19 mouse cellular contexts compared by ENCODE assay signal in genomic region chr19:46418051-46418450, GRCm38 (mm10).
"Had no signal": no experiment of that assay in that cellular context is flagged by ENCODE, and none has a peak within 500 bp of the region (broad histone marks: within the 10 kb centered on the region; RNA-seq: fewer than 3 reads in every experiment).

No protein-coding gene starts in this region.

- ATAC-seq: intestine, postnatal 0 days; liver, postnatal 0 days had no signal

- DNase-seq: kidney, adult 2 months; kidney, postnatal 25 days; layer of hippocampus, adult 9-11 months; liver, postnatal 0 days; lung, postnatal 14 days; lung, postnatal 4 days; midbrain, embryonic 14.5 days; thymus, adult 18-20 months; thymus, postnatal 4 days had no signal

- H3K27me3 ChIP-seq: limb, embryonic 12.5 days; limb, embryonic 15.5 days; neural tube, embryonic 12.5 days; neural tube, embryonic 15.5 days had no signal

- H3K9ac ChIP-seq: limb, embryonic 12.5 days; limb, embryonic 15.5 days; liver, embryonic 14.5 days; liver, postnatal 0 days; neural tube, embryonic 12.5 days; neural tube, embryonic 15.5 days had no signal

- H3K36me3 ChIP-seq: limb, embryonic 15.5 days; neural tube, embryonic 12.5 days; neural tube, embryonic 15.5 days had no signal

- H3K4me3 ChIP-seq: layer of hippocampus, adult 2 months; limb, embryonic 12.5 days; limb, embryonic 15.5 days; neural tube, embryonic 12.5 days; neural tube, embryonic 15.5 days had no signal

- H3K9me3 ChIP-seq: limb, embryonic 12.5 days; limb, embryonic 15.5 days; neural tube, embryonic 12.5 days; neural tube, embryonic 15.5 days had no signal

- H3K4me2 ChIP-seq: limb, embryonic 12.5 days; limb, embryonic 15.5 days; liver, embryonic 11.5 days; midbrain, embryonic 11.5 days; neural tube, embryonic 12.5 days; neural tube, embryonic 15.5 days had no signal

- H3K27ac ChIP-seq: kidney, postnatal 0 days; layer of hippocampus, adult 2 months; limb, embryonic 12.5 days; limb, embryonic 15.5 days; liver, embryonic 14.5 days; neural tube, embryonic 12.5 days; neural tube, embryonic 15.5 days had no signal
